Mouse (Mus musculus): ENCODE data around the gene Bcat2. TPM values are rescaled to one million over a fixed set of nuclear protein-coding genes. Genes with fewer than 3 reads are reported as not detected.

Bcat2 gene
- polyA plus RNA-seq, 1 experiment from 2014 or later = 102 TPM

- Histone ChIP-seq H3K4me2 (ENCODE audit: low read depth, low read length) (no peak overlapping the region), H3K36me3 (ENCODE audit: control insufficient read depth, insufficient read depth) (no peaks in the 10 kb centered on the region), H3K27me3 (ENCODE audit: control insufficient read depth, insufficient read depth, low read length) (no peaks in the 10 kb centered on the region), H3K9me3 (replicated peaks; ENCODE audit: control insufficient read depth, low read length) (no peaks in the 10 kb centered on the region), H3K4me3 (ENCODE audit: low read length) (no peak overlapping the region), H3K27ac (ENCODE audit: low read length) (no peak overlapping the region), H3K9ac (ENCODE audit: low read length) (no peak overlapping the region), H3K4me1 (ENCODE audit: control insufficient read depth, insufficient read depth, low read length) (peaks cover 9% of the 10 kb centered on the region)
- 79% methylated on average over 7 of the region's 7 CpGs for WGBS
- ATAC-seq (replicated peaks; ENCODE audit: extremely low read depth, insufficient read depth, low FRiP score) = no peak
These were observed 9.7 kb upstream of the Bcat2 start for GRCm38 (mm10) chr7:45560241-45560640.

GRCm38 (mm10) chr7:45560843-45561623, 8.9 kb upstream of the Bcat2 start:
- Histone ChIP-seq H3K9me3 (replicated peaks; ENCODE audit: control insufficient read depth, low read length) (no peaks in the 10 kb centered on the region), H3K9ac (ENCODE audit: low read length) (peak overlapping the region; percentile 38; the same call in 1 of the 2 replicates), H3K4me1 (ENCODE audit: control insufficient read depth, insufficient read depth, low read length) (peaks cover 9% of the 10 kb centered on the region), H3K4me2 (ENCODE audit: low read depth, low read length) (peak overlapping the region; percentile 32), H3K4me3 (ENCODE audit: low read length) (no peak overlapping the region), H3K36me3 (ENCODE audit: control insufficient read depth, insufficient read depth) (no peaks in the 10 kb centered on the region), H3K27me3 (ENCODE audit: control insufficient read depth, insufficient read depth, low read length) (no peaks in the 10 kb centered on the region), H3K27ac (ENCODE audit: low read length) (no peak overlapping the region)
- ATAC-seq (replicated peaks; ENCODE audit: extremely low read depth, insufficient read depth, low FRiP score) = peak; percentile 57; the same call in 1 of the 2 replicates
- WGBS = 19% methylated on average over 17 of the region's 17 CpGs

- peak; percentile 21; the same call in 1 of the 2 replicates for ATAC-seq (replicated peaks; ENCODE audit: extremely low read depth, insufficient read depth, low FRiP score)
- H3K4me2 ChIP-seq (ENCODE audit: low read depth, low read length) = peak overlapping the region; percentile 32
- H3K27me3 ChIP-seq (ENCODE audit: control insufficient read depth, insufficient read depth, low read length) = no peaks in the 10 kb centered on the region
- H3K36me3 ChIP-seq (ENCODE audit: control insufficient read depth, insufficient read depth) = no peaks in the 10 kb centered on the region
- peak overlapping the region; percentile 38; the same call in 1 of the 2 replicates for H3K9ac ChIP-seq (ENCODE audit: low read length)
- H3K4me3 ChIP-seq (ENCODE audit: low read length) = no peak overlapping the region
- WGBS = 42% methylated on average over 12 of the region's 12 CpGs
- H3K9me3 ChIP-seq (replicated peaks; ENCODE audit: control insufficient read depth, low read length) = no peaks in the 10 kb centered on the region
- peaks cover 9% of the 10 kb centered on the region for H3K4me1 ChIP-seq (ENCODE audit: control insufficient read depth, insufficient read depth, low read length)
- H3K27ac ChIP-seq (ENCODE audit: low read length) = no peak overlapping the region
These were observed 8.1 kb upstream of the Bcat2 start for GRCm38 (mm10) chr7:45561624-45562520.

- no peak overlapping the region for H3K9ac ChIP-seq (ENCODE audit: low read length)
- WGBS = 61% methylated on average over 2 of the region's 2 CpGs
- H3K4me1 ChIP-seq (ENCODE audit: control insufficient read depth, insufficient read depth, low read length) = peaks cover 19% of the 10 kb centered on the region
- no peak overlapping the region for H3K27ac ChIP-seq (ENCODE audit: low read length)
- no peaks in the 10 kb centered on the region for H3K9me3 ChIP-seq (replicated peaks; ENCODE audit: control insufficient read depth, low read length)
- H3K27me3 ChIP-seq (ENCODE audit: control insufficient read depth, insufficient read depth, low read length) = no peaks in the 10 kb centered on the region
- H3K4me2 ChIP-seq (ENCODE audit: low read depth, low read length) = no peak overlapping the region
- ATAC-seq (replicated peaks; ENCODE audit: extremely low read depth, insufficient read depth, low FRiP score) = no peak
- H3K4me3 ChIP-seq (ENCODE audit: low read length) = no peak overlapping the region
- H3K36me3 ChIP-seq (ENCODE audit: control insufficient read depth, insufficient read depth) = no peaks in the 10 kb centered on the region
These were observed 5.1 kb upstream of the Bcat2 start for GRCm38 (mm10) chr7:45564811-45565210.

GRCm38 (mm10) chr7:45565446-45565845, 4.5 kb upstream of the Bcat2 start:
- H3K4me1 ChIP-seq (ENCODE audit: control insufficient read depth, insufficient read depth, low read length) = peaks cover 21% of the 10 kb centered on the region
- no peak overlapping the region for H3K4me3 ChIP-seq (ENCODE audit: low read length)
- H3K4me2 ChIP-seq (ENCODE audit: low read depth, low read length) = no peak overlapping the region
- no peak for ATAC-seq (replicated peaks; ENCODE audit: extremely low read depth, insufficient read depth, low FRiP score)
- no peaks in the 10 kb centered on the region for H3K9me3 ChIP-seq (replicated peaks; ENCODE audit: control insufficient read depth, low read length)
- H3K27ac ChIP-seq (ENCODE audit: low read length) = no peak overlapping the region
- WGBS = 85% methylated on average over 9 of the region's 9 CpGs
- no peak overlapping the region for H3K9ac ChIP-seq (ENCODE audit: low read length)
- H3K36me3 ChIP-seq (ENCODE audit: control insufficient read depth, insufficient read depth) = no peaks in the 10 kb centered on the region
- H3K27me3 ChIP-seq (ENCODE audit: control insufficient read depth, insufficient read depth, low read length) = no peaks in the 10 kb centered on the region

- H3K27ac ChIP-seq (ENCODE audit: low read length) = peak overlapping the region; percentile 84
- H3K27me3 ChIP-seq (ENCODE audit: control insufficient read depth, insufficient read depth, low read length) = no peaks in the 10 kb centered on the region
- no peak overlapping the region for H3K9ac ChIP-seq (ENCODE audit: low read length)
- ATAC-seq (replicated peaks; ENCODE audit: extremely low read depth, insufficient read depth, low FRiP score) = no peak
- no peaks in the 10 kb centered on the region for H3K9me3 ChIP-seq (replicated peaks; ENCODE audit: control insufficient read depth, low read length)
- H3K4me2 ChIP-seq (ENCODE audit: low read depth, low read length) = peak overlapping the region; percentile 69
- H3K4me1 ChIP-seq (ENCODE audit: control insufficient read depth, insufficient read depth, low read length) = peaks cover 27% of the 10 kb centered on the region
- H3K36me3 ChIP-seq (ENCODE audit: control insufficient read depth, insufficient read depth) = no peaks in the 10 kb centered on the region
- H3K4me3 ChIP-seq (ENCODE audit: low read length) = no peak overlapping the region
- WGBS = 66% methylated on average over 8 of the region's 8 CpGs
These were observed 2.7 kb upstream of the Bcat2 start for GRCm38 (mm10) chr7:45567112-45567779.

GRCm38 (mm10) chr7:45567780-45568516, 2.0 kb upstream of the Bcat2 start:
- no peaks in the 10 kb centered on the region for H3K27me3 ChIP-seq (ENCODE audit: control insufficient read depth, insufficient read depth, low read length)
- peak overlapping the region; percentile 84 for H3K27ac ChIP-seq (ENCODE audit: low read length)
- peak overlapping the region; percentile 52 for H3K4me3 ChIP-seq (ENCODE audit: low read length)
- H3K36me3 ChIP-seq (ENCODE audit: control insufficient read depth, insufficient read depth) = no peaks in the 10 kb centered on the region
- peak overlapping the region; percentile 57 for H3K9ac ChIP-seq (ENCODE audit: low read length)
- H3K4me2 ChIP-seq (ENCODE audit: low read depth, low read length) = peak overlapping the region; percentile 69
- peak; percentile 96 for ATAC-seq (replicated peaks; ENCODE audit: extremely low read depth, insufficient read depth, low FRiP score)
- no peaks in the 10 kb centered on the region for H3K9me3 ChIP-seq (replicated peaks; ENCODE audit: control insufficient read depth, low read length)
- WGBS = under 1% methylated on average over 24 of the region's 24 CpGs
- H3K4me1 ChIP-seq (ENCODE audit: control insufficient read depth, insufficient read depth, low read length) = peaks cover 27% of the 10 kb centered on the region

All from heart, embryonic 16.5 days (tissue).